Mouse (Mus musculus) liver, embryonic 14.5 days (tissue): ENCODE measurements at regions not wholly inside any gene's neighbourhood (a gene's known extent, or its start where the extent isn't known, plus 50 kb on each side); places are given as distances from the start of the nearest gene placed in this dataset.

Experiments
- CTCF ChIP-seq: IDR thresholded peaks from 2 replicates; pipeline ENCODE4 v1.5.1; 2016; ENCODE audit warnings: antibody characterized with exemption, low read depth, control low read depth
- EP300 ChIP-seq: IDR thresholded peaks from 2 replicates; pipeline ENCODE4 v1.6.1; 2016; ENCODE audit warnings: antibody characterized with exemption, low read depth

- TF ChIP-seq CTCF (no peak), EP300 (no peak)
These were observed 196.1 kb upstream of the Ppargc1a start for GRCm38 (mm10) chr5:51763599-51763998.
